Mouse (Mus musculus): Measurements from ENCODE around the gene Smim14. TPM values are rescaled to one million over a fixed set of nuclear protein-coding genes. Genes with fewer than 3 reads are reported as not detected.
"Not testable (repeated sequence)": the region's sequence is repeated elsewhere in the genome, so short reads cannot be mapped to it uniquely, and the experiment has no call there.

Smim14 gene
- polyA plus RNA-seq, 1 experiment from 2014 or later = 250 TPM

DNA sequence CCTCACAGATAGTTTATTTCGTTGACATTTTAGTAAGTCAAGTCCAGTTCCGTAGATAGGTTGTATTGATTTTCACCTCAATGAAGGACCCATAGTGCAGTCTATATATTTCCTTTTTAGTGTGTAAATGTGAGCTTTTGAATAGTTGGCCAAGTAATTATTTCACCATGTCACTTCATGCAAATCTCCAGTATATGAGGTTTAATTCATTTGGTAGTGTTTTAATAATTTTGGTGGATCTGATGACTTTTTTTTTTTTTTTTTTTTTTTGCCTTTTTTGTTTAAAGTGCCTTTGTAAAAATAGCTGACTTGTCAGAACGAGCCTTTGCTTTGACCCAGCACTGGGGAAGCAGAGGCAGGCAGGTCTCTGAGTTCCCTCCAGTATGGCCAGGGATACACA, 2.8 kb upstream of the Smim14 start:
- Histone ChIP-seq H3K4me2 (replicated peaks; ENCODE audit: low read depth) (no peak overlapping the region), H3K4me3 (ENCODE audit: low read depth, low read length) (no peak overlapping the region), H3K27ac (ENCODE audit: low read depth, low read length) (no peak overlapping the region), H3K27me3 (replicated peaks; ENCODE audit: control insufficient read depth, insufficient read depth, low read length) (no peaks in the 10 kb centered on the region), H3K9me3 (ENCODE audit: control insufficient read depth) (no peaks in the 10 kb centered on the region), H3K4me1 (replicated peaks; ENCODE audit: control insufficient read depth, insufficient read depth, low read length) (no peaks in the 10 kb centered on the region), H3K36me3 (ENCODE audit: control insufficient read depth, insufficient read depth) (no peaks in the 10 kb centered on the region), H3K9ac (ENCODE audit: low read depth, low read length) (no peak overlapping the region)
- ATAC-seq = no peak
- 83% methylated on average over 3 of the region's 3 CpGs for WGBS
- no peak for TF ChIP-seq CTCF (IDR thresholded peaks at IDR 0.05; ENCODE audit: low read depth)

DNA sequence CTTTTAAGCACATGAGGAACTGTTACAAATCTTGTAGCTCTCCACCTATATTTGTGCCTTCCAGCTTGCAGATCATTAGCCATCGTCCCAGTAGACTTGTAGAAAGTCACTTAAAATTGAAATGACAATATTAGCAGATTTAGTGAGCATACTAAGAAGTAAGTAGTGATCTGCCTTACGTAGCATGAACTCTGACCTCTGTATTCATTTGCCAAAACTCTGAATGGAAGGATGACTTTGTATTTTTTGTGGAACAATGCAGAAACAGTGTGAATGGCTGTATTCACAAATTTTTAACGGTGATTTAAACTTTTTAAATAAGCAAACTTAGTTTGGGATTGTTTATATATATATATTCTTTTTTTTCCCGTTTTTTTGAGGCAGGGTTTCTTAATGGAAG, 1.8 kb upstream of the Smim14 start:
- Histone ChIP-seq H3K9ac (ENCODE audit: low read depth, low read length) (no peak overlapping the region), H3K4me1 (replicated peaks; ENCODE audit: control insufficient read depth, insufficient read depth, low read length) (no peaks in the 10 kb centered on the region), H3K36me3 (ENCODE audit: control insufficient read depth, insufficient read depth) (no peaks in the 10 kb centered on the region), H3K4me3 (ENCODE audit: low read depth, low read length) (peak overlapping the region; percentile 13; the same call in 1 of the 2 replicates), H3K27me3 (replicated peaks; ENCODE audit: control insufficient read depth, insufficient read depth, low read length) (no peaks in the 10 kb centered on the region), H3K4me2 (replicated peaks; ENCODE audit: low read depth) (peak overlapping the region; percentile 37), H3K9me3 (ENCODE audit: control insufficient read depth) (no peaks in the 10 kb centered on the region), H3K27ac (ENCODE audit: low read depth, low read length) (no peak overlapping the region)
- no peak for ATAC-seq
- no peak for TF ChIP-seq CTCF (IDR thresholded peaks at IDR 0.05; ENCODE audit: low read depth)
- 21% methylated on average over 4 of the region's 4 CpGs for WGBS

DNA sequence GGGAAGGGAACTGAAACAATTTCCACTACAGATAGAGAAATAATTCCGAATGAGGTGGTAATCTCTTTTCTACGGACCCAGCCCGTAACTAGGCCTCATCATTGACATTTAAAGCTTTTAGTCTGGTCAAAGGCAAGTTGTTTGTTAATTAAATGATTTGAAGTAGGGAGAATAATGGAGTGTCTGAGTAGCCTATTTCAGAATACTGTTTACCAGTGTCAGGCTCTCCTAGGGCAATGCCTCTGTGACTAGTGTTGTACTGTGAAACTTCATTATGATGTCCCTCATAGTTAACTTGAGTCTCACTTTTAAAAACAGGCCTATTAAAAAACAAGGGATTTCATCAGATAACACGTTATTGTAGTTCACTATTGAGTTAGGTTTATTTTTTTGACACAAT, 1.1 kb upstream of the Smim14 start:
- Histone ChIP-seq H3K27me3 (replicated peaks; ENCODE audit: control insufficient read depth, insufficient read depth, low read length) (no peaks in the 10 kb centered on the region), H3K9ac (ENCODE audit: low read depth, low read length) (peak overlapping the region; percentile 94), H3K4me1 (replicated peaks; ENCODE audit: control insufficient read depth, insufficient read depth, low read length) (no peaks in the 10 kb centered on the region), H3K4me3 (ENCODE audit: low read depth, low read length) (peak overlapping the region; percentile 92), H3K27ac (ENCODE audit: low read depth, low read length) (peak overlapping the region; percentile 98; the same call in 1 of the 2 replicates), H3K4me2 (replicated peaks; ENCODE audit: low read depth) (peak overlapping the region; percentile 78), H3K9me3 (ENCODE audit: control insufficient read depth) (no peaks in the 10 kb centered on the region), H3K36me3 (ENCODE audit: control insufficient read depth, insufficient read depth) (no peaks in the 10 kb centered on the region)
- TF ChIP-seq CTCF (IDR thresholded peaks at IDR 0.05; ENCODE audit: low read depth) = no peak
- ATAC-seq = no peak
- WGBS = 0% methylated on average over 4 of the region's 4 CpGs

DNA sequence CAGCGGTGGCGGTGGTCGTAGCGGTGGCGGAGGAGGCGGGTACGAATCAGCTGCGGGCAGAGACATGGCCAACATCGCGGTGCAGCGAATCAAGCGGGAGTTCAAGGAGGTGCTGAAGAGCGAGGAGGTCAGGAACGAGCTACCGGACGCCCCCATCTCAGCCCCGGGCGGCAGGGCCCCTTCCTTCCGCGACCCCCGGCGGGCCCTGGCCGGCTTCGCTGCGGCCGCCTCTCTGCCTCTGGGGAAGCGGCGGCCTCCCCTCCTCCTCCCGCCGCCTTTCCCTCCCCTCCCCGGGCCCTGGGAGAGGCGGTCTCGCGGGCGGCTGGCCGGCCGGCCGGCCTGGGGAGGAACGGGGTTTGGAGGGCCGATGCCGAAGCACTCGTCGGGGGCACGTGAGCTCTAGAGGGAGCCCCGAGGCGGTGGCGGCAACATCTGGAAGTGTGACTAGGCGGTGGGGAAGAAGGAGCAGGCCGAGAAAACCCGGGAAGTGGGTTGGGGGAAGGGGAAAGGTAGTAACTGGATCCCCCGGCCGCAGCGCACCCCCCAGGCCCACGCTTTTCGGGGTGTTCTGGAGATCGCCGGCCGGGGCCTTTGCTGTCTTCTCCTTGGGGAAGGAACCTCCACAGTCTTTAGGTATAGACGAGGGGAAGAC, 562 bp upstream of the Smim14 start:
- Histone ChIP-seq H3K36me3 (ENCODE audit: control insufficient read depth, insufficient read depth) (no peaks in the 10 kb centered on the region), H3K4me3 (ENCODE audit: low read depth, low read length) (peak overlapping the region; percentile 92), H3K4me2 (replicated peaks; ENCODE audit: low read depth) (peak overlapping the region; percentile 78), H3K27ac (ENCODE audit: low read depth, low read length) (peak overlapping the region; percentile 98), H3K27me3 (replicated peaks; ENCODE audit: control insufficient read depth, insufficient read depth, low read length) (no peaks in the 10 kb centered on the region), H3K9ac (ENCODE audit: low read depth, low read length) (peak overlapping the region; percentile 94), H3K9me3 (ENCODE audit: control insufficient read depth) (no peaks in the 10 kb centered on the region), H3K4me1 (replicated peaks; ENCODE audit: control insufficient read depth, insufficient read depth, low read length) (no peaks in the 10 kb centered on the region)
- TF ChIP-seq CTCF (IDR thresholded peaks at IDR 0.05; ENCODE audit: low read depth) = 0 out of 2 replicates have a peak, but pooled peaks have one; percentile 4
- peak; percentile 64 for ATAC-seq
- 1% methylated on average over 53 of the region's 59 CpGs for WGBS

DNA sequence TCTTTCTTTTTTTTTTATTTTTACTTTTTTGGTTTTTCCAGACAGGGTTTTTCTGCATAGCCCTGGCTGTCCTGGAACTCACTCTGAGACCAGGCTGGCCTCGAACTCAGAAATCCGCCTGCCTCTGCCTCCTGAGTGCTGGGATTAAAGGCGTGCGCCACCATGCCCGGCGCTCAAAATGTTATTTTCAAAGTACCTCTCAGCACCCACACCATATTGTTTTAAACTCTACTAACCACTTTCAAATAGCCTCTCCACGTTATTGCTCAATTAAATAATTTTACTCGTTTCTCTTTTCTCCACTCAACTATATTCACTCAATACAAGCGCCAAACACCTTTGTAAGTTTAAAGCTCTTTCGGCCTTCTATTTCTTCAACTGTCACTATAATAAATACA, 917 bp downstream of the Smim14 start:
- Histone ChIP-seq H3K4me3 (ENCODE audit: low read depth, low read length) (peak overlapping the region; percentile 92), H3K27ac (ENCODE audit: low read depth, low read length) (peak overlapping the region; percentile 98; the same call in 1 of the 2 replicates), H3K9ac (ENCODE audit: low read depth, low read length) (peak overlapping the region; percentile 94; the same call in 1 of the 2 replicates), H3K4me2 (replicated peaks; ENCODE audit: low read depth) (peak overlapping the region; percentile 78)
- H3K9me3 ChIP-seq (ENCODE audit: control insufficient read depth); H3K36me3 ChIP-seq (ENCODE audit: control insufficient read depth, insufficient read depth); H3K27me3 ChIP-seq (replicated peaks; ENCODE audit: control insufficient read depth, insufficient read depth, low read length); ATAC-seq; H3K4me1 ChIP-seq (replicated peaks; ENCODE audit: control insufficient read depth, insufficient read depth, low read length): not testable (repeated sequence)
- WGBS = 71% methylated on average over 10 of the region's 10 CpGs

DNA sequence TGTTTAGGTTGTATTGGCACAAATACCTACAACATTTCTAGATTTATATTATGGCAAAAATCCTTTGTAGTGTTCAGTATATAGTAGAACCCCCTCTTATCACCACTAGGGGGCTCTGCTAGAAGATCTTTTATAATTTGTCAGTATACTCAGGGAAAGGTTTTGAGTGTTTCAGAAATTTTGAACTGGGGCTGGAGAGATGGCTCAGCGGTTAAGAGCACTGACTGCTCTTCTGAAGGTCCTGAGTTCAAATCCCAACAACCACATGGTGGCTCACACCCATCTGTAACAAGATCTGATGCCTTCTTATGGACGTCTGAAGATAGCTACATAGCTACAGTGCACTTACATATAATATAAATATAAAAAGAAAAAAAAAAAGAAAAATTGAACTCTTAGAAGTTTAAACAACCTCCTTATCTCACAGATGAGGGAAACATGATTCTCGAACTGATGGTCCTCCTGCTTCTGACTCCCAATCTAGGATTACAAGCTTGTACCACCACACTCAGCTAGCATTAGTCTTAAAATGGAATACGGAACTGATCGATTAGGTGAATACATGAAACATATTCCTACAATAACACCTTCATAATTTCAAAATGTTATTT, 1.4 kb downstream of the Smim14 start:
- TF ChIP-seq CTCF (IDR thresholded peaks at IDR 0.05; ENCODE audit: low read depth) = peak; percentile 68
- no peak for ATAC-seq
- 61% methylated on average over 5 of the region's 5 CpGs for WGBS

More for the DNA sequence above, 1.4 kb downstream of the Smim14 start:
- H3K9me3 ChIP-seq (ENCODE audit: control insufficient read depth) = no peaks in the 10 kb centered on the region
- H3K36me3 ChIP-seq (ENCODE audit: control insufficient read depth, insufficient read depth) = no peaks in the 10 kb centered on the region
- peak overlapping the region; percentile 78; the same call in 1 of the 2 replicates for H3K4me2 ChIP-seq (replicated peaks; ENCODE audit: low read depth)
- H3K27me3 ChIP-seq (replicated peaks; ENCODE audit: control insufficient read depth, insufficient read depth, low read length) = no peaks in the 10 kb centered on the region
- no peak overlapping the region for H3K27ac ChIP-seq (ENCODE audit: low read depth, low read length)
- H3K9ac ChIP-seq (ENCODE audit: low read depth, low read length) = no peak overlapping the region
- no peak overlapping the region for H3K4me3 ChIP-seq (ENCODE audit: low read depth, low read length)
- no peaks in the 10 kb centered on the region for H3K4me1 ChIP-seq (replicated peaks; ENCODE audit: control insufficient read depth, insufficient read depth, low read length)
